Mouse (Mus musculus): ENCODE data around the gene Gm17387. TPM values are rescaled to one million over a fixed set of nuclear protein-coding genes. Genes with fewer than 3 reads are reported as not detected.

The Gm17387 gene
- polyA plus RNA-seq, 1 experiment from 2014 or later: not detected

- no peak overlapping the region for H3K27ac ChIP-seq (ENCODE audit: low read length)
- H3K36me3 ChIP-seq (ENCODE audit: control insufficient read depth, insufficient read depth, low read length): no peaks in the 10 kb centered on the region
- no peaks in the 10 kb centered on the region for H3K27me3 ChIP-seq (replicated peaks; ENCODE audit: control insufficient read depth, insufficient read depth, low read length)
- H3K4me1 ChIP-seq (ENCODE audit: control insufficient read depth, insufficient read depth, low read length): no peaks in the 10 kb centered on the region
- 83% methylated on average over 11 of the region's 11 CpGs for WGBS
- no peak overlapping the region for H3K9ac ChIP-seq (ENCODE audit: low read depth, low read length)
- no peak overlapping the region for H3K4me2 ChIP-seq (ENCODE audit: low read depth, low read length)
- H3K9me3 ChIP-seq (ENCODE audit: control insufficient read depth, low read length): no peaks in the 10 kb centered on the region
- H3K4me3 ChIP-seq (ENCODE audit: low read length): no peak overlapping the region
- no peak for ATAC-seq
These were observed 29.9 kb upstream of the Gm17387 start for GRCm38 (mm10) chr7:140998853-140999700.

GRCm38 (mm10) chr7:141000881-141001708 is 27.8 kb upstream of the Gm17387 start:
- 73% methylated on average over 15 of the region's 15 CpGs for WGBS
- Histone ChIP-seq H3K4me3 (ENCODE audit: low read length) (no peak overlapping the region), H3K4me1 (ENCODE audit: control insufficient read depth, insufficient read depth, low read length) (no peaks in the 10 kb centered on the region), H3K9ac (ENCODE audit: low read depth, low read length) (no peak overlapping the region), H3K4me2 (ENCODE audit: low read depth, low read length) (no peak overlapping the region), H3K27me3 (replicated peaks; ENCODE audit: control insufficient read depth, insufficient read depth, low read length) (no peaks in the 10 kb centered on the region), H3K36me3 (ENCODE audit: control insufficient read depth, insufficient read depth, low read length) (no peaks in the 10 kb centered on the region), H3K27ac (ENCODE audit: low read length) (no peak overlapping the region), H3K9me3 (ENCODE audit: control insufficient read depth, low read length) (no peaks in the 10 kb centered on the region)
- no peak for ATAC-seq

GRCm38 (mm10) chr7:141003248-141004010 is 25.5 kb upstream of the Gm17387 start:
- no peaks in the 10 kb centered on the region for H3K36me3 ChIP-seq (ENCODE audit: control insufficient read depth, insufficient read depth, low read length)
- no peak for ATAC-seq
- H3K9me3 ChIP-seq (ENCODE audit: control insufficient read depth, low read length): no peaks in the 10 kb centered on the region
- H3K27me3 ChIP-seq (replicated peaks; ENCODE audit: control insufficient read depth, insufficient read depth, low read length): no peaks in the 10 kb centered on the region
- no peak overlapping the region for H3K4me2 ChIP-seq (ENCODE audit: low read depth, low read length)
- peaks cover 3% of the 10 kb centered on the region; the same call in 1 of the 2 replicates for H3K4me1 ChIP-seq (ENCODE audit: control insufficient read depth, insufficient read depth, low read length)
- WGBS: 75% methylated on average over 5 of the region's 5 CpGs
- no peak overlapping the region for H3K4me3 ChIP-seq (ENCODE audit: low read length)
- H3K27ac ChIP-seq (ENCODE audit: low read length): no peak overlapping the region
- no peak overlapping the region for H3K9ac ChIP-seq (ENCODE audit: low read depth, low read length)

- no peak overlapping the region for H3K27ac ChIP-seq (ENCODE audit: low read length)
- 90% methylated on average over 6 of the region's 6 CpGs for whole genome bisulfite sequencing
- H3K36me3 ChIP-seq (ENCODE audit: control insufficient read depth, insufficient read depth, low read length): no peaks in the 10 kb centered on the region
- H3K27me3 ChIP-seq (replicated peaks; ENCODE audit: control insufficient read depth, insufficient read depth, low read length): no peaks in the 10 kb centered on the region
- H3K4me1 ChIP-seq (ENCODE audit: control insufficient read depth, insufficient read depth, low read length): peaks cover 19% of the 10 kb centered on the region
- no peaks in the 10 kb centered on the region for H3K9me3 ChIP-seq (ENCODE audit: control insufficient read depth, low read length)
- H3K4me2 ChIP-seq (ENCODE audit: low read depth, low read length): no peak overlapping the region
- H3K4me3 ChIP-seq (ENCODE audit: low read length): no peak overlapping the region
- no peak for ATAC-seq
- no peak overlapping the region for H3K9ac ChIP-seq (ENCODE audit: low read depth, low read length)
These were observed 22.5 kb upstream of the Gm17387 start for GRCm38 (mm10) chr7:141006446-141006845.

GRCm38 (mm10) chr7:141006914-141007313 is 22.0 kb upstream of the Gm17387 start:
- Histone ChIP-seq H3K9me3 (ENCODE audit: control insufficient read depth, low read length) (no peaks in the 10 kb centered on the region), H3K9ac (ENCODE audit: low read depth, low read length) (no peak overlapping the region), H3K36me3 (ENCODE audit: control insufficient read depth, insufficient read depth, low read length) (no peaks in the 10 kb centered on the region), H3K27ac (ENCODE audit: low read length) (no peak overlapping the region), H3K4me3 (ENCODE audit: low read length) (no peak overlapping the region), H3K4me1 (ENCODE audit: control insufficient read depth, insufficient read depth, low read length) (peaks cover 19% of the 10 kb centered on the region), H3K27me3 (replicated peaks; ENCODE audit: control insufficient read depth, insufficient read depth, low read length) (no peaks in the 10 kb centered on the region), H3K4me2 (ENCODE audit: low read depth, low read length) (no peak overlapping the region)
- no peak for ATAC-seq
- WGBS: 73% methylated on average over 5 of the region's 5 CpGs

- no peaks in the 10 kb centered on the region for H3K36me3 ChIP-seq (ENCODE audit: control insufficient read depth, insufficient read depth, low read length)
- H3K27me3 ChIP-seq (replicated peaks; ENCODE audit: control insufficient read depth, insufficient read depth, low read length): no peaks in the 10 kb centered on the region
- 8% methylated on average over 7 of the region's 7 CpGs for whole genome bisulfite sequencing
- H3K27ac ChIP-seq (ENCODE audit: low read length): peak overlapping the region; percentile 66
- peaks cover 19% of the 10 kb centered on the region for H3K4me1 ChIP-seq (ENCODE audit: control insufficient read depth, insufficient read depth, low read length)
- peak; percentile 43 for ATAC-seq
- H3K9ac ChIP-seq (ENCODE audit: low read depth, low read length): peak overlapping the region; percentile 42; the same call in 1 of the 2 replicates
- peak overlapping the region; percentile 35; the same call in 1 of the 2 replicates for H3K4me3 ChIP-seq (ENCODE audit: low read length)
- no peaks in the 10 kb centered on the region for H3K9me3 ChIP-seq (ENCODE audit: control insufficient read depth, low read length)
- H3K4me2 ChIP-seq (ENCODE audit: low read depth, low read length): peak overlapping the region; percentile 30
These were observed 20.6 kb upstream of the Gm17387 start for GRCm38 (mm10) chr7:141008312-141008761.

GRCm38 (mm10) chr7:141008938-141009660 is 19.8 kb upstream of the Gm17387 start:
- Histone ChIP-seq H3K9ac (ENCODE audit: low read depth, low read length) (peak overlapping the region; percentile 42), H3K4me3 (ENCODE audit: low read length) (peak overlapping the region; percentile 35), H3K9me3 (ENCODE audit: control insufficient read depth, low read length) (no peaks in the 10 kb centered on the region), H3K27me3 (replicated peaks; ENCODE audit: control insufficient read depth, insufficient read depth, low read length) (no peaks in the 10 kb centered on the region), H3K27ac (ENCODE audit: low read length) (peak overlapping the region; percentile 66), H3K4me1 (ENCODE audit: control insufficient read depth, insufficient read depth, low read length) (peaks cover 19% of the 10 kb centered on the region), H3K4me2 (ENCODE audit: low read depth, low read length) (peak overlapping the region; percentile 30), H3K36me3 (ENCODE audit: control insufficient read depth, insufficient read depth, low read length) (no peaks in the 10 kb centered on the region)
- ATAC-seq: peak; percentile 85
- 7% methylated on average over 20 of the region's 20 CpGs for WGBS

- 82% methylated on average over 9 of the region's 9 CpGs for WGBS
- Histone ChIP-seq H3K27ac (ENCODE audit: low read length) (peak overlapping the region; percentile 23; the same call in 1 of the 2 replicates), H3K9ac (ENCODE audit: low read depth, low read length) (peak overlapping the region; percentile 69), H3K4me3 (ENCODE audit: low read length) (peak overlapping the region; percentile 51), H3K4me1 (ENCODE audit: control insufficient read depth, insufficient read depth, low read length) (peaks cover 19% of the 10 kb centered on the region), H3K27me3 (replicated peaks; ENCODE audit: control insufficient read depth, insufficient read depth, low read length) (no peaks in the 10 kb centered on the region), H3K9me3 (ENCODE audit: control insufficient read depth, low read length) (no peaks in the 10 kb centered on the region), H3K36me3 (ENCODE audit: control insufficient read depth, insufficient read depth, low read length) (no peaks in the 10 kb centered on the region), H3K4me2 (ENCODE audit: low read depth, low read length) (peak overlapping the region; percentile 30)
- no peak for ATAC-seq
These were observed 19.3 kb upstream of the Gm17387 start for GRCm38 (mm10) chr7:141009665-141010064.

Measured in intestine, embryonic 16.5 days (tissue).